Mouse (Mus musculus) myocyte (in vitro differentiated cells): ENCODE measurements at regions not wholly inside any gene's neighbourhood (a gene's known extent, or its start where the extent isn't known, plus 50 kb on each side); places are given as distances from the start of the nearest gene placed in this dataset.

Experiments
- H3K27me3 ChIP-seq: one replicate; pipeline ENCODE4 v1.6.1; 2011; ENCODE audit not compliant: control insufficient read depth, insufficient read depth, insufficient read length
- H3K36me3 ChIP-seq: one replicate; pipeline ENCODE4 v1.6.1; 2011; ENCODE audit not compliant: control insufficient read depth, insufficient read depth
- H3K4me2 ChIP-seq: one replicate; pipeline ENCODE4 v1.6.1; 2011; ENCODE audit warnings: low read depth, control low read depth
- H3K4me3 ChIP-seq: one replicate; pipeline ENCODE4 v1.5.1; 2011; ENCODE audit warnings: mild to moderate bottlenecking, control low read depth, moderate library complexity
- H3K79me2 ChIP-seq: one replicate; pipeline ENCODE4 v1.6.1; 2011; ENCODE audit not compliant: control insufficient read depth, insufficient read depth
- H3ac ChIP-seq: one replicate; pipeline ENCODE4 v1.6.1; 2011; ENCODE audit not compliant: control insufficient read depth, insufficient read length
- CEBPB ChIP-seq: IDR thresholded peaks from 2 replicates; pipeline ENCODE4 v1.6.1; 2011; ENCODE audit warnings: mild to moderate bottlenecking, moderate library complexity; ENCODE audit not compliant: poor library complexity, insufficient read depth, severe bottlenecking
- E2F4 ChIP-seq: IDR thresholded peaks from one replicate; pipeline ENCODE4 v1.6.1; 2011; ENCODE audit warnings: mild to moderate bottlenecking, control low read depth, moderate library complexity; ENCODE audit not compliant: insufficient read depth
- MAX ChIP-seq: IDR thresholded peaks from one replicate; pipeline ENCODE4 v1.6.1; 2011; ENCODE audit warnings: low read depth, mild to moderate bottlenecking, control low read depth
- MYOD1 ChIP-seq, 3 experiments: IDR thresholded peaks; one replicate each; pipeline ENCODE4 v1.6.1; 2011; ENCODE audit warnings: control low read depth in 2 of 3, low read depth in 2 of 3, mild to moderate bottlenecking in 2 of 3, moderate library complexity in 1 of 3; ENCODE audit not compliant: insufficient read length in 2 of 3, control insufficient read depth in 1 of 3
- MYOG ChIP-seq, 3 experiments: IDR thresholded peaks; one replicate each; pipeline ENCODE4 v1.6.1; 2011; ENCODE audit warnings: control low read depth in 2 of 3, low read depth in 2 of 3, mild to moderate bottlenecking in 2 of 3; ENCODE audit not compliant: insufficient read length in 2 of 3, control insufficient read depth in 1 of 3, insufficient read depth in 1 of 3
- POLR2A ChIP-seq: IDR thresholded peaks from one replicate; pipeline ENCODE4 v1.6.1; 2011; ENCODE audit warnings: low read depth, mild to moderate bottlenecking, control low read depth, moderate library complexity; ENCODE audit not compliant: insufficient read length
- POLR2AphosphoS2 ChIP-seq: IDR thresholded peaks from one replicate; pipeline ENCODE4 v1.6.1; 2011; ENCODE audit warnings: low read depth, control low read depth; ENCODE audit not compliant: insufficient read length
- REST ChIP-seq: IDR thresholded peaks from one replicate; pipeline ENCODE4 v1.6.1; 2011; ENCODE audit warnings: mild to moderate bottlenecking, control low read depth, moderate library complexity; ENCODE audit not compliant: insufficient read depth, insufficient read length
- SRF ChIP-seq: IDR thresholded peaks from one replicate; pipeline ENCODE4 v1.6.1; 2011; ENCODE audit warnings: low read depth; ENCODE audit not compliant: control insufficient read depth, insufficient read length
- TCF12 ChIP-seq: IDR thresholded peaks from one replicate; pipeline ENCODE4 v1.6.1; 2011; ENCODE audit warnings: mild to moderate bottlenecking, control low read depth; ENCODE audit not compliant: poor library complexity, insufficient read depth, severe bottlenecking
- TCF3 ChIP-seq: IDR thresholded peaks from one replicate; pipeline ENCODE4 v1.6.1; 2011; ENCODE audit warnings: low read depth, control low read depth; ENCODE audit not compliant: insufficient read length
- USF1 ChIP-seq: IDR thresholded peaks from one replicate; pipeline ENCODE4 v1.6.1; 2011; ENCODE audit warnings: low read depth, mild to moderate bottlenecking, control low read depth, moderate library complexity

- Histone ChIP-seq H3K79me2 (no peaks in the 10 kb centered on the region), H3K27me3 (no peaks in the 10 kb centered on the region), H3K36me3 (no peaks in the 10 kb centered on the region), H3K4me2 (no peak overlapping the region), H3ac (no peak overlapping the region), H3K4me3 (no peak overlapping the region)
- no peak for TF ChIP-seq CEBPB
- no peak for TF ChIP-seq TCF3
- TF ChIP-seq MYOD1 (IDR thresholded peaks at IDR 0.05; ENCODE audit: control insufficient read depth in 1 of 3, insufficient read length in 2 of 3, low read depth in 2 of 3): no peak
- TF ChIP-seq USF1: no peak
- no peak for TF ChIP-seq SRF
- TF ChIP-seq TCF12: no peak
- TF ChIP-seq E2F4: no peak
- no peak for TF ChIP-seq POLR2AphosphoS2
- TF ChIP-seq POLR2A: no peak
- no peak for TF ChIP-seq MAX
Observed at GRCm38 (mm10) chr13:32508447-32508846, 169.9 kb upstream of the Gmds start.

- Histone ChIP-seq H3K4me3 (no peak overlapping the region), H3K36me3 (no peaks in the 10 kb centered on the region), H3K79me2 (no peaks in the 10 kb centered on the region), H3K27me3 (no peaks in the 10 kb centered on the region), H3ac (no peak overlapping the region), H3K4me2 (no peak overlapping the region)
- no peak for TF ChIP-seq REST
- TF ChIP-seq CEBPB: no peak
- no peak for TF ChIP-seq POLR2A
- TF ChIP-seq TCF3: no peak
- TF ChIP-seq E2F4: no peak
- TF ChIP-seq USF1: no peak
- TF ChIP-seq MYOG (IDR thresholded peaks at IDR 0.05; ENCODE audit: control insufficient read depth in 1 of 3, insufficient read depth in 1 of 3, insufficient read length in 2 of 3, low read depth in 2 of 3): no peak
- TF ChIP-seq TCF12: no peak
- no peak for TF ChIP-seq MAX
- TF ChIP-seq POLR2AphosphoS2: no peak
- TF ChIP-seq MYOD1 (IDR thresholded peaks at IDR 0.05; ENCODE audit: control insufficient read depth in 1 of 3, insufficient read length in 2 of 3, low read depth in 2 of 3): no peak
- TF ChIP-seq SRF: no peak
Observed at GRCm38 (mm10) chr13:32507825-32508224, 169.3 kb upstream of the Gmds start.

GRCm38 (mm10) chr13:32498205-32498790 is 159.8 kb upstream of the Gmds start:
- H3K36me3 ChIP-seq: no peaks in the 10 kb centered on the region
- H3K4me3 ChIP-seq: no peak overlapping the region
- TF ChIP-seq USF1: no peak
- TF ChIP-seq POLR2AphosphoS2: no peak
- no peak for TF ChIP-seq TCF12
- TF ChIP-seq TCF3: no peak
- H3ac ChIP-seq: no peak overlapping the region
- no peak overlapping the region for H3K4me2 ChIP-seq
- no peaks in the 10 kb centered on the region for H3K27me3 ChIP-seq
- no peaks in the 10 kb centered on the region for H3K79me2 ChIP-seq

- no peak for TF ChIP-seq REST
- TF ChIP-seq POLR2AphosphoS2: no peak
- no peak for TF ChIP-seq MAX
- no peak overlapping the region for H3ac ChIP-seq
- H3K4me3 ChIP-seq: no peak overlapping the region
- H3K4me2 ChIP-seq: no peak overlapping the region
- H3K36me3 ChIP-seq: no peaks in the 10 kb centered on the region
- no peaks in the 10 kb centered on the region for H3K27me3 ChIP-seq
- H3K79me2 ChIP-seq: no peaks in the 10 kb centered on the region
Observed at GRCm38 (mm10) chr13:32496263-32496662, 157.7 kb upstream of the Gmds start.

GRCm38 (mm10) chr13:32495063-32495462 is 156.5 kb upstream of the Gmds start:
- no peak overlapping the region for H3ac ChIP-seq
- peak overlapping the region; percentile 27 for H3K4me2 ChIP-seq
- H3K36me3 ChIP-seq: no peaks in the 10 kb centered on the region
- no peaks in the 10 kb centered on the region for H3K27me3 ChIP-seq
- H3K79me2 ChIP-seq: no peaks in the 10 kb centered on the region
- H3K4me3 ChIP-seq: no peak overlapping the region
- peak in 1 of 3 experiments; percentile 8 for TF ChIP-seq MYOG (IDR thresholded peaks at IDR 0.05; ENCODE audit: control insufficient read depth in 1 of 3, insufficient read depth in 1 of 3, insufficient read length in 2 of 3, low read depth in 2 of 3)
- no peak for TF ChIP-seq MYOD1 (IDR thresholded peaks at IDR 0.05; ENCODE audit: control insufficient read depth in 1 of 3, insufficient read length in 2 of 3, low read depth in 2 of 3)
- TF ChIP-seq TCF12: no peak
- TF ChIP-seq POLR2A: no peak
- no peak for TF ChIP-seq TCF3
- peak; percentile 78 for TF ChIP-seq CEBPB
- TF ChIP-seq E2F4: no peak

GRCm38 (mm10) chr13:32493806-32494205 is 155.3 kb upstream of the Gmds start:
- no peak overlapping the region for H3ac ChIP-seq
- H3K4me2 ChIP-seq: peak overlapping the region; percentile 22
- H3K4me3 ChIP-seq: no peak overlapping the region
- no peaks in the 10 kb centered on the region for H3K27me3 ChIP-seq
- no peaks in the 10 kb centered on the region for H3K36me3 ChIP-seq
- no peak for TF ChIP-seq TCF3
- no peak for TF ChIP-seq REST
- no peak for TF ChIP-seq MYOG (IDR thresholded peaks at IDR 0.05; ENCODE audit: control insufficient read depth in 1 of 3, insufficient read depth in 1 of 3, insufficient read length in 2 of 3, low read depth in 2 of 3)
- no peak for TF ChIP-seq POLR2AphosphoS2
- TF ChIP-seq MYOD1 (IDR thresholded peaks at IDR 0.05; ENCODE audit: control insufficient read depth in 1 of 3, insufficient read length in 2 of 3, low read depth in 2 of 3): no peak
- TF ChIP-seq CEBPB: no peak
- TF ChIP-seq TCF12: no peak
- no peak for TF ChIP-seq USF1
- no peak for TF ChIP-seq MAX
- TF ChIP-seq E2F4: no peak
- no peak for TF ChIP-seq POLR2A
- no peak for TF ChIP-seq SRF
- no peaks in the 10 kb centered on the region for H3K79me2 ChIP-seq
